Mouse (Mus musculus): ENCODE data around the gene Ywhae.
A peak's percentile ranks its signal among the peaks of the same experiment; 100 is the strongest.

- TF ChIP-seq ZNF384 (IDR thresholded peaks at IDR 0.05; ENCODE audit: low read depth, low read length) (no peak), MAFK (IDR thresholded peaks at IDR 0.05; ENCODE audit: insufficient read depth, low read depth, low read length) (no peak), ZC3H11A (IDR thresholded peaks at IDR 0.05; ENCODE audit: borderline replicate concordance, low read depth, low read length) (peak; percentile 28; the same call in 1 of the 2 replicates), HCFC1 (IDR thresholded peaks at IDR 0.05; ENCODE audit: borderline replicate concordance, insufficient read depth, low read length) (no peak), CHD2 (IDR thresholded peaks at IDR 0.05; ENCODE audit: low read depth, low read length) (no peak)
These were observed 18.7 kb upstream of the Ywhae start for GRCm38 (mm10) chr11:75713949-75714348.

Data from ES-E14 (cell line).